Mouse (Mus musculus): Measurements from ENCODE around the gene Rmdn3. TPM values are rescaled to one million over a fixed set of nuclear protein-coding genes. Genes with fewer than 3 reads are reported as not detected.
A peak's percentile ranks its signal among the peaks of the same experiment; 100 is the strongest.

The Rmdn3 gene
- total RNA-seq (2021): 10 to 100 TPM; 63.6 to 65.0 TPM
- long read RNA-seq, experiment 1, transcript Rmdn3-201 (13 exons, 2,249 nt): major isoform, 109 of 129 reads
- long read RNA-seq, experiment 1, partial matches to known transcripts: 9 of 129 reads
- long read RNA-seq, experiment 1, other reads (novel, unspliced or antisense): 11 of 129 reads
- long read RNA-seq, experiment 2, transcript Rmdn3-201 (13 exons, 2,249 nt): major isoform, 46 of 54 reads
- long read RNA-seq, experiment 2, partial matches to known transcripts: 1 of 54 reads
- long read RNA-seq, experiment 2, other reads (novel, unspliced or antisense): 7 of 54 reads

GRCm38 (mm10) chr2:119156681-119157572 lies at the start of gene Rmdn3:
Rmdn3 (minus strand) TSS chr2:119157034.
- DNase-seq: peak; percentile 96 to 97

GRCm38 (mm10) chr2:119203871-119204460 lies 47.1 kb upstream of the Rmdn3 start:
- no peak for DNase-seq

DNA sequence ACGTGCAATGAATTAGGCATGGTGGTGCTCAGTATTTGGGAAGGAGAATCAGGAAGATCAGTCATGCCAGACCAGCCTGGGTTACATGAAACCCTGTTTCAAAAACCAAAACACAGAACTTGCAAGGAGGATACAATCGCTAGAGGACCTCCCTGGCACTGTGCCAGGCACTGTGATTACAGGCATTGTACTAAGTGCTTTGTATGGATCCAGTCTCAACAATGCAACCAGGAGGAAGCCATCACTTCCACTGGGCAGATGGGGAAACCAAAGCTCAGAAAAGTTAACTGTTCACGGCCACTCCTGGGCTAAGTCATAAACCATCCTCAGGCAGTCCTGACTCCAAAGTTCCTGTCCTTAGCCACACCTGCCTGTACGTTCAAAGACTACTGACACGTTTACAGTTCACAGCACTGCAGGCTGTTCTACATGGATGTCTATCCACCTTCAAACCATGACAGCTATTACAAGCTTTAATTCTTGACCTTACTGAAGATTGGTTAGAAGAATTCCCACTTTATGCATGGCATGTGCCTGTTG lies 46.1 kb upstream of the Rmdn3 start:
- DNase-seq: peak in 1 of 2 experiments; percentile 28

GRCm38 (mm10) chr2:119198934-119199333 lies 42.1 kb upstream of the Rmdn3 start:
- DNase-seq: no peak

DNA sequence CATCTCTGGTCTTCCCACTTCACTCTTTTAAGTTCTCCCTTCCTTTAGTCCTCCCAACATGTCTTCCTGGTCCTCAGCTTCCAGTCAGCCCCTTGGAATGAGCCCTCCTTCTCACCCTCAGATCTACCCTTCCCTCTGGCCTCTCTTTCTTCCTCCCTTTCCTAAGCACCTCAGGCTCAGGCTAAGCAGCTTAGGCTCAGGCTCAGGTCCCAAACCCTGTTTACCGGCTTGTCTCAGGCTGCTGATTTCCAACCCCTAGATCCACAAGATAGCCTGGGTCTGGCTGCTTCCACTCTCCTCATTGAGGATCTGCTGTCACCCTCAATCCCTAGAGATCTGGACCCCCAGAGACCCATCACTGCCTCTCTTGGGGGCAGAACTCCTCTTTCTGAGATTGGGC lies 41.2 kb upstream of the Rmdn3 start:
- no peak for DNase-seq

GRCm38 (mm10) chr2:119197493-119197892 lies 40.7 kb upstream of the Rmdn3 start:
- DNase-seq: no peak

GRCm38 (mm10) chr2:119196316-119197108 lies 39.7 kb upstream of the Rmdn3 start:
- DNase-seq: no peak

GRCm38 (mm10) chr2:119194140-119194539 lies 37.3 kb upstream of the Rmdn3 start:
- DNase-seq: no peak

GRCm38 (mm10) chr2:119190969-119191368 lies 34.1 kb upstream of the Rmdn3 start:
- no peak for DNase-seq

GRCm38 (mm10) chr2:119189029-119189710 lies 32.3 kb upstream of the Rmdn3 start:
- peak; percentile 87 to 90 for DNase-seq

GRCm38 (mm10) chr2:119182914-119183313 lies 26.1 kb upstream of the Rmdn3 start:
- DNase-seq: no peak

DNA sequence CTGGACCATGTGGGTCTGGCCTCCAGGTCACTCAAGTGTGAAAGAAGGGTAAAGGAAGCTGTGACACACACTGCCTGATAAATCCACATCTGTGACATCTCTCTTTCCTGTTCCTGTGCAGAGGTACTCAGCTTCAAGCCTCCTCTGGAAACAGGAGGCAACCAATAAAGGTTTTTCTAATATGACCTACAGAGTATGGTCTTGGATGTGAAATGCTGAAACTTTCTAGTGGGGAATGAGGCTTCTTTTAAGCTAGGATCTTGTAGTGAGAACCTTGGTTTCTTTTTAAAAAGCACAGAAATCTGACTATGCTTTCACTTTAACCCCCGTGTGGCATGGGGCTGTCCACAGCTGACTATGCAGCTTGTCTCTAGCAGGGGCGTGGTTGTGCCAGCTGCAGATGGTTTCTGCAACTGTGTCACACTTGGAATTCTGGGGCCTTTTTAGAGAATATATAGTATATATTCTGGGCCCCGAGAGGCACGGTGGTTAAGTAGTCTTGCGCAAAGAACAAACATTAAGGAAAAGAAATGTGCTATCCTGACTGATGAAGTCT lies 20.6 kb upstream of the Rmdn3 start:
- no peak for DNase-seq

- no peak for DNase-seq
These were observed 19.9 kb upstream of the Rmdn3 start for GRCm38 (mm10) chr2:119176761-119177160.

GRCm38 (mm10) chr2:119175614-119176013 lies 18.8 kb upstream of the Rmdn3 start:
- peak in 1 of 2 experiments; percentile 37 for DNase-seq

DNA sequence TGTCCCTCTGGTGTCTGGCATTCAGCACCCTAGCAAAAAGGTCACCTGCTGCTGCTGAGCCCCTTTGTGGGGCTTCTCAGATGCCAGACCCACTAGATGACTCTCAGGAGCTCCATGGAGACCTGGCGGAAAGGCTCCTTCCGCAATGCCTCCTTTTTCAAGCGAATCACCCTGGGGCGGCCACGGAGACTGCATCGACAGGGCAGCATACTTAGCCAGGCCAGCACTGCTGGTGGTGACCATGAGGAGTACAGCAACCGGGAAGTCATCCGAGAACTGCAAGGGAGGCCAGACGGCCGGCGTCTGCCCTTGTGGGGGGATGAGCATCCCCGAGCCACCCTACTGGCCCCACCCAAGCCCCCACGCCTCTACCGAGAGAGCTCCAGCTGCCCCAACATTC lies 18.0 kb upstream of the Rmdn3 start:
- DNase-seq: no peak

DNA sequence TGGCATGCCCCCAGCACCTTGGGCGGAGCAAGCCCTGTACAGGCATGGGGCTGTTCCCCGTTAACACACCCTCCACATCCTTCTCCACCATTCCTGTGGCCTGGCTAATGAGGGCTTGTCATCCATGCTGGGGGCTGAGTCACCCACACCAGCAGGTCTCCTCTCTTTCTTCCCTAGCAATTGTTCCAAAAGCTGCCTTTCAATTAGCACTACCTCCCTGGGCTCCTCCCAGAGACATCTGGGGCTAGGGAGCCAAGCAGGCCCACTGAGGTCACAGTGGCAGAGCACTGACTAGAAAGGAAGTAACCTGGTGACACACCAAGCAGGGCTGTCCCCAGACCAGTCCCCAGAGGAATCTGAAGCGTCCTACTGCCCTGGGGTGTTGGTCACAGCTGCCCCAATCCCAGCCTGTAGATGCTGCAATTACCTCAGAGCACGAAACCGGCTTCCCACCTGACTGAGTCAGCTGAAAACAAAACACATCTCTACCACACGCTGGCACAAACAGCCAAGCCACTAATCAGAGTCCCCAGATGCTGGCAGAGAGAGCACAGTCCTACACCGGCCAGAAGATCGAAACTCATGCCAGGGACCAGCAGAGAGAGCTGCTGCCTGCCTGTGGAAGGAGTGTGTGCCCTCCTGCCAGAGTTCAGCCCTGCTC lies 17.3 kb upstream of the Rmdn3 start, which contains the start of gene Gm14137:
Gm14137 (plus strand) TSS at position 519 of the 661 bp plus-strand sequence.
- DNase-seq: peak in 1 of 2 experiments; percentile 46

DNA sequence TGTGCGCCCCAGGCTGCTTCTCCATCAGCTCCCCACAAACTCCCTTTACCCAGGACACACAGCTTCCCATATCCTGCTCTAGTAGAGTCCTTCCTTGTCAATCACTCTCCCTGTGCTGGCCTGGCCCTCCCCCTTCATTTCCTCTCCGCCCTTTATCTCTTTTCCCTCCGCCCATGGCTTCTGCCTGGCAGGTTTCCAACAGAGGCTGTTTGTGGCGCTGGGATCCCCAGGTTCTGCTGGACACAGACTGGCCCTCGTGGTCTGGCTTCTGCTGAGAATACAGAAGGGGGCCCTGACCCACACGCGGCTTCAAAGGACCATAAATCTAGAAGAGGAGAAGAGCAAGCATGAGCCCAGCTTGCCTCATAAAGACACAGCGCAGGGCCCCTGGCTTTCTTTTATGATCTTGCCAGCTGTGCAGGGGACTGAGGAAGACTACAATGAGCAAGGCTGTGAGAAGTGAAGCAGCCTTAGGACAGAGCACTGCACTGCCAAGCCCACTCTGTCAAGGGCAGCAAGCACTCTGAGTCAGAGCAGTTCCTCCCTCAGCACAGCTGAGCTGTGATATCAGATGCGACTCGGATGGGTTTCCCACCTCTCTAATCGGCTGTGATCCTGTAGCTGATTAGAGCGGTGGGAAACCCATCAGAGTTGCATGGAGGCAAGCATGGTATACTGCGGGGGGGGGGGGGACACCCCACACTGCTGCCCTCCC lies 16.2 kb upstream of the Rmdn3 start:
- DNase-seq: peak; percentile 81 to 87

- DNase-seq: no peak
These were observed 15.6 kb upstream of the Rmdn3 start for GRCm38 (mm10) chr2:119172446-119172845.

GRCm38 (mm10) chr2:119171574-119171973 lies 14.7 kb upstream of the Rmdn3 start:
- no peak for DNase-seq
